Mouse (Mus musculus): ENCODE results near the gene Hrh1. TPM values are rescaled to one million over a fixed set of nuclear protein-coding genes. Genes with fewer than 3 reads are reported as not detected.

Gene Hrh1
- polyA plus RNA-seq, 1 experiment from 2014 or later = 2.1 TPM

DNA sequence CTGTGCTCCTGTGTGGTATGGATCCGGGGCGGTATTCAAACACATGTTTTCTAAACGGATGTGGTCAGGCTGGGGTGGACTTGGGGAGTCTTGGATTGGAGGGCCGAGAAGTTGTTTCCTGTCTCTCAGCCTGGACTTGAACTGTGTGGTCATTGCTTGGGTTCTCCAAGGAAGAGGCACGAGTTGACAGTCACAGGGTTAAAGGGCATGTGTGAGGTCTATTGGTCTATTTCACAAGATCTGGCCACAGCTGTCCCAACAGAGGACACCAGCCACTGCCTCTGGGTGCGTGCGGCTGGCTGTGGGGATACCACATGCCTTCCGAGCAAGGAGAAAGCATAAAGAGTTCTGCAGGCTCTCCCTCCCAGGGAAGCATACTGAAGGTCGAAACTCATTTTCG, 2.7 kb downstream of the Hrh1 start:
- Histone ChIP-seq H3K9me3 (ENCODE audit: control insufficient read depth, low read length) (peaks cover 4% of the 10 kb centered on the region; the same call in 1 of the 2 replicates), H3K27me3 (replicated peaks; ENCODE audit: control insufficient read depth, insufficient read depth, low read length) (peaks cover 55% of the 10 kb centered on the region), H3K4me2 (ENCODE audit: low read length) (no peak overlapping the region), H3K4me3 (ENCODE audit: low read depth, low read length) (no peak overlapping the region), H3K9ac (ENCODE audit: low read length) (no peak overlapping the region), H3K27ac (ENCODE audit: low read depth) (no peak overlapping the region), H3K36me3 (ENCODE audit: control insufficient read depth, insufficient read depth, low read length) (no peaks in the 10 kb centered on the region), H3K4me1 (replicated peaks; ENCODE audit: control insufficient read depth, insufficient read depth, low read length) (peaks cover 18% of the 10 kb centered on the region)
- DNase-seq (ENCODE audit: low spot score) (no peak), ATAC-seq (replicated peaks; ENCODE audit: low FRiP score, low TSS enrichment, low read depth) (no peak)
- 74% methylated on average over 10 of the region's 10 CpGs for WGBS

DNA sequence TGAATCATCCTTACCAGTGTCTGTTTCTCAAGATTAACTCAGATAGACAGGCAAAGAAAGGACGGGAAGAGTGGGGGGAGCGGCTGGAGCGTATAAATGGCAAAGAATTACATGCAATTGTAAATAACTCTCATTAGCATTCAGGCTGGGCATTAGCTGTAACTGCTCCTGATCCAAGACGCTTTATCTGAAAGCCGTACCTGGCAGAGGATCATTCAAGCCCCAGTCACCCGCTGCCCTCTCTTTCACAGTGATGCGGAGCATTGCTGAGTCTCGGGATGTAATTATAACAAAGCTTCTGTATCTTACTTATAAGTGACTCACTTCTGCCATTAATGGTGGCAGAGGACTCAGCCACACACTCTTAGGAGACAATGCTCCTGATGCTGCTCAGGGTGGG, 3.1 kb downstream of the Hrh1 start:
- Histone ChIP-seq H3K36me3 (ENCODE audit: control insufficient read depth, insufficient read depth, low read length) (no peaks in the 10 kb centered on the region), H3K4me3 (ENCODE audit: low read depth, low read length) (no peak overlapping the region), H3K4me1 (replicated peaks; ENCODE audit: control insufficient read depth, insufficient read depth, low read length) (peaks cover 18% of the 10 kb centered on the region), H3K27me3 (replicated peaks; ENCODE audit: control insufficient read depth, insufficient read depth, low read length) (peaks cover 53% of the 10 kb centered on the region), H3K9ac (ENCODE audit: low read length) (no peak overlapping the region), H3K4me2 (ENCODE audit: low read length) (no peak overlapping the region), H3K9me3 (ENCODE audit: control insufficient read depth, low read length) (peaks cover 4% of the 10 kb centered on the region; the same call in 1 of the 2 replicates), H3K27ac (ENCODE audit: low read depth) (no peak overlapping the region)
- WGBS = 90% methylated on average over 8 of the region's 8 CpGs
- no peak for ATAC-seq (replicated peaks; ENCODE audit: low FRiP score, low TSS enrichment, low read depth)
- no peak for DNase-seq (ENCODE audit: low spot score)

GRCm38 (mm10) chr6:114402161-114402560, 4.4 kb downstream of the Hrh1 start:
- DNase-seq (ENCODE audit: low spot score) (no peak), ATAC-seq (replicated peaks; ENCODE audit: low FRiP score, low TSS enrichment, low read depth) (no peak)
- H3K4me3 ChIP-seq (ENCODE audit: low read depth, low read length) = no peak overlapping the region
- 84% methylated on average over 2 of the region's 2 CpGs for WGBS
- no peak overlapping the region for H3K4me2 ChIP-seq (ENCODE audit: low read length)
- no peak overlapping the region for H3K27ac ChIP-seq (ENCODE audit: low read depth)
- H3K36me3 ChIP-seq (ENCODE audit: control insufficient read depth, insufficient read depth, low read length) = no peaks in the 10 kb centered on the region
- H3K9me3 ChIP-seq (ENCODE audit: control insufficient read depth, low read length) = peaks cover 4% of the 10 kb centered on the region; the same call in 1 of the 2 replicates
- no peak overlapping the region for H3K9ac ChIP-seq (ENCODE audit: low read length)
- H3K4me1 ChIP-seq (replicated peaks; ENCODE audit: control insufficient read depth, insufficient read depth, low read length) = peaks cover 18% of the 10 kb centered on the region
- peaks cover 41% of the 10 kb centered on the region for H3K27me3 ChIP-seq (replicated peaks; ENCODE audit: control insufficient read depth, insufficient read depth, low read length)

DNA sequence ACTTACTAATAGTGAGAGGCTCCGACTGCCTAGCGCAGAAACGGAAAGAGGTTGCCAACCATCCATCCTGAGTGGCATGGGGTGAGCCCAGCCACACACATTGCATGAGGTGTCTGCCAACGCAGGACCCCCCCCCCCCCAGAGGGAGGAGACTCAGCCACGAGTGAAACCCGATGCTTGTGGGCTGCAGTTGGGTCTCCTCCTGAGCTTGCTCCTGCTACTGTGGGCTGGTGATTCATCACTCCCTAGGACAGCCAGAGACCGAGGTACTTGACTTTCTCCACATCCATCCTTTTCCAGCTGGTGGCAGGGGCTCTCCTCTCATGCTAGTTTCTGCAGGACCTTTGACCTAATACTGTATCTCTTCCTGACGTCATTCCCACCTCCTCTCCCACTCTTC, 5.9 kb downstream of the Hrh1 start:
- WGBS = 20% methylated on average over 8 of the region's 8 CpGs
- Histone ChIP-seq H3K36me3 (ENCODE audit: control insufficient read depth, insufficient read depth, low read length) (no peaks in the 10 kb centered on the region), H3K9ac (ENCODE audit: low read length) (no peak overlapping the region), H3K9me3 (ENCODE audit: control insufficient read depth, low read length) (peaks cover 4% of the 10 kb centered on the region; the same call in 1 of the 2 replicates), H3K27ac (ENCODE audit: low read depth) (no peak overlapping the region), H3K4me1 (replicated peaks; ENCODE audit: control insufficient read depth, insufficient read depth, low read length) (peaks cover 12% of the 10 kb centered on the region), H3K4me3 (ENCODE audit: low read depth, low read length) (no peak overlapping the region), H3K27me3 (replicated peaks; ENCODE audit: control insufficient read depth, insufficient read depth, low read length) (peaks cover 29% of the 10 kb centered on the region), H3K4me2 (ENCODE audit: low read length) (peak overlapping the region; percentile 3; the same call in 1 of the 2 replicates)
- peak; percentile 58; the same call in 1 of the 2 replicates for ATAC-seq (replicated peaks; ENCODE audit: low FRiP score, low TSS enrichment, low read depth)
- no peak for DNase-seq (ENCODE audit: low spot score)

DNA sequence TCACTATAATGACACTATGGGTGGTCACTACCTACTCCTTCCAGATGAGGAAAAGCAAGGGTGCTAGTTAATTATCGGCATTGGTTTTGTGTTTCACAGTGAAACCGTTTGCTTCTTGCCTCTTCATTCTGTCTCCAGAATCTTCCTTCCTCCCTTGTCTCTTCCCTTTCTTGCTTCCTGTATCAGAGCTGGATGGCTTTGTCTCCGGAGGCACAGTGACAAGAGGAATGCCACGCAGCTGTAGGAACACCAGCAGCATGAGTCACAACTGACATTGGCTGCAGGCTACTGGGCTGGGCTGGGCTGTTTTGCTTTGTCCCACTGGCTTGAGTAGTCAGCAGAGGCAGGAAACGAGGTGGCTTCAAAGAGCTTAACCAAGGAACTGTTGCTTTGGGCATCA, 6.4 kb downstream of the Hrh1 start:
- H3K36me3 ChIP-seq (ENCODE audit: control insufficient read depth, insufficient read depth, low read length) = no peaks in the 10 kb centered on the region
- WGBS = 31% methylated on average over 5 of the region's 5 CpGs
- DNase-seq (ENCODE audit: low spot score) = no peak
- H3K9me3 ChIP-seq (ENCODE audit: control insufficient read depth, low read length) = peaks cover 4% of the 10 kb centered on the region; the same call in 1 of the 2 replicates
- H3K9ac ChIP-seq (ENCODE audit: low read length) = no peak overlapping the region
- no peak for ATAC-seq (replicated peaks; ENCODE audit: low FRiP score, low TSS enrichment, low read depth)
- H3K27me3 ChIP-seq (replicated peaks; ENCODE audit: control insufficient read depth, insufficient read depth, low read length) = peaks cover 24% of the 10 kb centered on the region
- peaks cover 12% of the 10 kb centered on the region for H3K4me1 ChIP-seq (replicated peaks; ENCODE audit: control insufficient read depth, insufficient read depth, low read length)
- no peak overlapping the region for H3K27ac ChIP-seq (ENCODE audit: low read depth)
- H3K4me3 ChIP-seq (ENCODE audit: low read depth, low read length) = no peak overlapping the region
- H3K4me2 ChIP-seq (ENCODE audit: low read length) = 0 out of 2 replicates have a peak overlapping the region, but pooled peaks have one; percentile 3

DNA sequence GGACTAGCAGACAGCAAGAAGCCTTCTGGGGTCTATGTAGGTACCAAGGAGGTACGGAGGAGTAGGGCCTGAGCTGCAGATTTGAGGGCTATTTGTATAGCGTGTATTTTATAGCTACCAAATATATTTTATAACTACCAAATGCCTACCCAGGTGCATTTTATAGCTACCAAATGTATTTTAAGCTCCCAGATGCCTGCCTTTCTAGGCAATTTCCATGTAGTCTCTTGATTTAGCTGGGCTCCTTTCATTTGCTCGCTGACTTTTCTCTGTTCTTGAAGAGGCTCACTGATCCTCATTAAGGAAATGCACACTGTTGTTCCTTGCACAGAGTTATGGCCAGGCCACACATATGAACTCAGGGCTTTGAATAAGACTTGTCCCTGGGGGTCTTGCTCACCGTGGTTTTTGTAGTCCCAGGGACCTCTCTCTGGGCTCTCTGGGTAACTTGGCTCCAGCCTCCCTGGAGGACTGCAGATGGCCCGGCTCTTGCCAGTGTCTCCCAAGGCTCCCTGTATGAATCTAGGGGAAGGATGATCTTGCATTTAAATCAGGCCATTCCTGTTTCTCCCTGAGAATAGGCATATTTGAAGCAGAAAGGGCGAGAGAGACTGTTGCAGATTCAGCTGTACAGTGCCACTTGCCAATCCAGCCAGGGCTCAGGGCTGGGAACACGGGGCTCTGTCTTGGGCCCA, 7.2 kb downstream of the Hrh1 start:
- H3K4me2 ChIP-seq (ENCODE audit: low read length) = no peak overlapping the region
- DNase-seq (ENCODE audit: low spot score) = no peak
- H3K9ac ChIP-seq (ENCODE audit: low read length) = no peak overlapping the region
- H3K4me3 ChIP-seq (ENCODE audit: low read depth, low read length) = no peak overlapping the region
- H3K27ac ChIP-seq (ENCODE audit: low read depth) = no peak overlapping the region
- peaks cover 12% of the 10 kb centered on the region for H3K4me1 ChIP-seq (replicated peaks; ENCODE audit: control insufficient read depth, insufficient read depth, low read length)
- ATAC-seq (replicated peaks; ENCODE audit: low FRiP score, low TSS enrichment, low read depth) = no peak
- peaks cover 16% of the 10 kb centered on the region; the same call in 1 of the 2 replicates for H3K27me3 ChIP-seq (replicated peaks; ENCODE audit: control insufficient read depth, insufficient read depth, low read length)
- WGBS = 84% methylated on average over 7 of the region's 7 CpGs
- H3K36me3 ChIP-seq (ENCODE audit: control insufficient read depth, insufficient read depth, low read length) = no peaks in the 10 kb centered on the region
- peaks cover 4% of the 10 kb centered on the region; the same call in 1 of the 2 replicates for H3K9me3 ChIP-seq (ENCODE audit: control insufficient read depth, low read length)

DNA sequence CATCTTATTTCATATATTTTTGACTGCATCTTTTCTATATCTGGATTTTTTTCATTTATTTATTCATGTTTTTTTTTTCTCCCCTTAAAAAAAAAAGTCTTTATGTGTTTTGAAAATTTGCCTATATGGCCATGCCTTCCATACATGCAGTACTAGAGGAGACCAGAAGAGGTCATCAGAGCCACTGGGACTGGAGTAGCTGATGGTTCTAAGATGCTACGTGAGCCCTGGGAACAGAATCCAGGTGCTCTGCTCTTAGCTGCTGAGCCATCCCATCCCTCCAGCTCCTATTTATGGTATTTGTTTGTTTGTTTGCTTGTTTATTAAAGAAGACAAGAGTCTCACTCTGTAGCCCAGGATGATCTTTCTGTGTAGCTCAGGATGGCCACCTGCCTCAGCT, 8.9 kb downstream of the Hrh1 start:
- DNase-seq (ENCODE audit: low spot score) = no peak

DNA sequence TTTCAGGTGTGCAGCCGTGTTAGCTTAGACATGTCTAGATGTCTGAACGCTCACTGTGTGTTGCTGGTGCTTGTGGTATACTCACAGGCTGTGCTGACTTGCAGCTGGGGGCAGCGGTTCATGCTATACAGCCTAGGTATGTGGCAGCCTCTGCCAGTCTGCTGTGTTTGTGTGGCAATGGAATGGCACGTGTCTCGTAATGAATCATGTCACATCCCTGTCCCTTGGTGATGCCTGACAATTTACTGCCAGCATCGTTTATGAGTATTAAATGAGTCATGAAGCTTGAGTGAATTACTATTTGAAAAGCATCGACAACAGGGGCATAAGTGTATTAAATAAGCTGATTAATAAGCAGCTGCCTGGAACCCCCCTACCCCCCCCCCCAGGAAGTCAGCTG, 9.3 kb downstream of the Hrh1 start:
- Histone ChIP-seq H3K4me3 (ENCODE audit: low read depth, low read length) (no peak overlapping the region), H3K27me3 (replicated peaks; ENCODE audit: control insufficient read depth, insufficient read depth, low read length) (no peaks in the 10 kb centered on the region), H3K36me3 (ENCODE audit: control insufficient read depth, insufficient read depth, low read length) (no peaks in the 10 kb centered on the region), H3K4me2 (ENCODE audit: low read length) (no peak overlapping the region), H3K9me3 (ENCODE audit: control insufficient read depth, low read length) (peaks cover 3% of the 10 kb centered on the region; the same call in 1 of the 2 replicates), H3K27ac (ENCODE audit: low read depth) (no peak overlapping the region), H3K4me1 (replicated peaks; ENCODE audit: control insufficient read depth, insufficient read depth, low read length) (peaks cover 12% of the 10 kb centered on the region), H3K9ac (ENCODE audit: low read length) (no peak overlapping the region)
- WGBS = 89% methylated on average over 7 of the region's 7 CpGs
- DNase-seq (ENCODE audit: low spot score) (no peak), ATAC-seq (replicated peaks; ENCODE audit: low FRiP score, low TSS enrichment, low read depth) (no peak)

More for the DNA sequence above, 8.9 kb downstream of the Hrh1 start:
- 41% methylated on average over 1 of the region's 1 CpGs for WGBS
- no peak overlapping the region for H3K4me2 ChIP-seq (ENCODE audit: low read length)
- no peak for ATAC-seq (replicated peaks; ENCODE audit: low FRiP score, low TSS enrichment, low read depth)
- peaks cover 12% of the 10 kb centered on the region for H3K4me1 ChIP-seq (replicated peaks; ENCODE audit: control insufficient read depth, insufficient read depth, low read length)
- H3K27me3 ChIP-seq (replicated peaks; ENCODE audit: control insufficient read depth, insufficient read depth, low read length) = peaks cover 4% of the 10 kb centered on the region; the same call in 1 of the 2 replicates
- H3K27ac ChIP-seq (ENCODE audit: low read depth) = no peak overlapping the region
- no peak overlapping the region for H3K9ac ChIP-seq (ENCODE audit: low read length)
- H3K9me3 ChIP-seq (ENCODE audit: control insufficient read depth, low read length) = peaks cover 4% of the 10 kb centered on the region; the same call in 1 of the 2 replicates
- H3K4me3 ChIP-seq (ENCODE audit: low read depth, low read length) = no peak overlapping the region
- H3K36me3 ChIP-seq (ENCODE audit: control insufficient read depth, insufficient read depth, low read length) = no peaks in the 10 kb centered on the region

DNA sequence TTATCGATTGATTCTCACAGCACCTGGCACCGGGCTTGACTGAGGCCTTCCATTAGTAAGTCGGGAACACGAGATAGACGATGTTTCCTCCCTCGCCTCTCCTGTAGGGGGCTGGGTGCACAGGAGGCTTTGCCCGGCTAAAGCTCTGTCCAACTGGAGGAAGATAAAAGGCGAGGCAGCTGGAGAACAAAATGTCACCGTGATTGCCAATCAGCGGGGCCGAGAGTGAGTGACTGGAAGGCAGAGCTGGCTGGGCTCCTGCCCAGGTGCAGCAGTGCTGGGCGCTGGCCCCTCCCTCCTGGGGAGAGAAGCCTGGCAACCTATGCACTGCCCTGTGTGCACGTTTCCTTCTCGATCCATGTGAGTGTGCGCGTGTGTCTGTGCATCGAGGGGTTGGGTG, 10.5 kb downstream of the Hrh1 start:
- Histone ChIP-seq H3K36me3 (ENCODE audit: control insufficient read depth, insufficient read depth, low read length) (no peaks in the 10 kb centered on the region), H3K27me3 (replicated peaks; ENCODE audit: control insufficient read depth, insufficient read depth, low read length) (no peaks in the 10 kb centered on the region), H3K4me2 (ENCODE audit: low read length) (no peak overlapping the region), H3K4me1 (replicated peaks; ENCODE audit: control insufficient read depth, insufficient read depth, low read length) (peaks cover 12% of the 10 kb centered on the region), H3K4me3 (ENCODE audit: low read depth, low read length) (no peak overlapping the region), H3K27ac (ENCODE audit: low read depth) (no peak overlapping the region), H3K9me3 (ENCODE audit: control insufficient read depth, low read length) (no peaks in the 10 kb centered on the region), H3K9ac (ENCODE audit: low read length) (no peak overlapping the region)
- WGBS = 49% methylated on average over 17 of the region's 17 CpGs
- DNase-seq (ENCODE audit: low spot score) = no peak
- no peak for ATAC-seq (replicated peaks; ENCODE audit: low FRiP score, low TSS enrichment, low read depth)

Data from intestine, embryonic 14.5 days (tissue).